Mouse (Mus musculus) heart, adult 10 weeks (tissue): Measurements from ENCODE around the gene Gng2. TPM values are rescaled to one million over a fixed set of nuclear protein-coding genes. Genes with fewer than 3 reads are reported as not detected.

Experiments used
- polyA plus RNA-seq: library from polyadenylated mRNA; stranded (reverse); fragments of 350-450 nt; fragmentation: Illumina TruSeq; extraction: RNeasy Lipid Tissue Mini Kit (QIAGEN cat#74804); gene quantifications from one replicate; pipeline ENCODE4 v1.2.3, GENCODE M21; 2014; ENCODE audit warnings: low read depth, low replicate concordance

Gene Gng2
- 25.5 TPM for polyA plus RNA-seq

DNA sequence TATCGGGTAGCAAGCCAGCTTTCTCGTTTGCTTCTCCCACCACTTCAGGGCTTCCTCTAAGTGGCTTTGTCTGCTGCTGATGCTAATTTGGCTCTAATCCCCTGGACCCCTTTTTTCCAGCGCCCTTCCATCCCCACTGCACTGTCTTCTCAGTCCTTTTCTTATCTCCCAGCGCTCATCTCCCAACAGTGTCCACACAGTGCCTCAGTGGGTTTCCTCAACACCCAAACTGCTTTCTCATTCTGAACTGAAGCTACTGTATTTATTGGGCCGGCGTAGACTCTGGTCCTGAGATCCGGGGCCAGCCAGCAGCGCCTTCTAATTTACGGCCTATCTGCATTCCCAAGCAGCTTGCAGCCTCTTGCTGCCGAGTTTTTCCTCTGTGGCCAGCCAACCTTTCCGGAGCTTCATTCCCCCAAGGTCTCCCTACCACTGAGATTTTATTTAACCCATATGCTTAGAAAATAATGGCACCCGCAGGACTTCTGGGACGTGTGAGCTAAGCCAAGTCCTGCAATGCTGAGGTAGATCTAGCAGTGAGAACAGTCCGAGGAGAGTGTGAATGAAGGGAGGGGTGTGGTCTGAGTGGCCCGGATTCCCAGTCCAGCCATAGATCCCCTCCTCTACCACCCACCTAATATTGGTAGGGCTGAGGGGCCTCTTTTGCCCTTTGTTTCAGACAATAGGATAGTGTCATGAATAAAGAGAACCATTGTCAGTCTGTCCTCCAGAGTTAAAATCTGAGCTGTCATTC is at the start of gene Gng2:
Gene Gng2, minus strand, starts transcription at position 357 of the 754 bp plus-strand sequence.

DNA sequence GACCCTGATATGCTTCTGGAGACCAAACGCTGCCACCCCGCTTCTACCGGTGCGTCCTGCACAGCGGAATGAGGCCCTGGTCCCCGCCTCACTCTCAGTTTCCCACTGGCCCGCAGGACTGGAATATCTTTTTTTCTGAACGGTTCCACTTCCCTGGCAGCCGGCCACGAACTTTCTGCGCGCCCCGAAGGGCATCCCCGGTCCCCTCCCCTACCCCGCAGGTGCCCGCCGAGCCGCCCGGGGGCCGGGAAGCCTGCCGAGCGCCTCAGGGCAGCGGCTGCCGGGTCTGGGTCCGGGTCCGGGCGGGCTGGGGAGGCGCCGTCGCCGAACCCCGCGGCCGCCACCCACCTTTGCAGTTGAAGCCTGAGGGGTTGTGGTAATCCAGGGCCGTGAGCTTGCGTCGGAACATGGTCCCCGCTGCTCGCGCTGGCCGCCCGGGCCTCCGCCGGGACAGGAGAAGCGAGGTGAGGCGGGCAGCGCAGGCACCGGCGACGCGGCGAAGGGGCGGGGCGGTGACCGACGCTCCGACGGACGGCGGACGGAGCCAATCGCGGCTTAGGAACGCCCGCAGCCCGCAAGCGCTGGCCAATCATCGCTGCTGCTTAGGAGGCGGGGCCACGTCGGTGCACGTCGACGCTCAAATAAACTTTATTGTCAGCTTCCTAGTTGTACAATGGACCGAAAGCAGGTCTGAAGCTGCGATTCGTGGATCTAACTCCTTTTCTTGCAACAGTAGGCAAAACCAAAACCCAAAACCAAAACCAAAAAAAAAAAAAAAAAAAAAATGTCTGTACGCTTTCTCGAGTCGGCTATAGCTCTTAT is 153.9 kb downstream of the Gng2 start, which contains the start of gene Rtraf:
Gene Rtraf, minus strand, starts transcription at position 504 of the 822 bp plus-strand sequence.

Other genes with a start within 250 kb of the Gng2 start
- gene Nid2, start 226.4 kb downstream of the Gng2 start, polyA plus RNA-seq = 12.3 TPM
- gene Rtraf, start 153.8 kb downstream of the Gng2 start, polyA plus RNA-seq = 116 TPM
- 4.4 TPM for gene Saysd1, start 160.9 kb upstream of the Gng2 start, polyA plus RNA-seq
- 1.3 TPM for gene Kcnk5, start 204.2 kb upstream of the Gng2 start, polyA plus RNA-seq